Mouse (Mus musculus): Measurements from ENCODE around the gene Lmf1. TPM values are rescaled to one million over a fixed set of nuclear protein-coding genes. Genes with fewer than 3 reads are reported as not detected.

The Lmf1 gene
- polyA plus RNA-seq, 1 experiment from 2014 or later: 26.2 TPM

DNA sequence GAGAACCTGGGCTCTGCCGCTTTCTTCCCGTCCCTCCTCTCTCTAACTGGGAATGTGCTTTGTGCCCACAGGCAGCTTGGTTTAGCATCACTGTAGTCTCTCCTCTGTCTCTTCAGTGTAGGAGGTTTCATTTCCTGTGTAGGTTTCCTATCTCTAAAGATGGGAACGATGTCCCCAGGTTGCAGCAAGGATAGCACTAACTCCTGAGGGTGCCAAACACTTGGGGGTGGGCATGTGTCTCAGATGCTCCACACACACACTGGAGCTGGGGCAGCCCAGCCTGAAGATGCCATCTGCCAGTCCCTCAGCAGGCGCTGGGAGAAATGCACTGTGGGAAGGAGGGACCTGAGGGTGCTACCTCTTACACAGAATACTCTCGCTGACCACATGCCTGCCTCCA lies 56.9 kb downstream of the Lmf1 start:
- no peak overlapping the region for H3K4me3 ChIP-seq
- 67% methylated on average over 5 of the region's 5 CpGs for WGBS
- H3K4me1 ChIP-seq: peaks cover 25% of the 10 kb centered on the region
- H3K27ac ChIP-seq: peak overlapping the region; percentile 68
- no peak for ATAC-seq (ENCODE audit: low FRiP score)
- H3K4me2 ChIP-seq (replicated peaks): no peak overlapping the region
- no peak overlapping the region for H3K9ac ChIP-seq
- H3K27me3 ChIP-seq: no peaks in the 10 kb centered on the region
- no peaks in the 10 kb centered on the region for H3K9me3 ChIP-seq (replicated peaks)
- 0 out of 2 replicates have a peak, but pooled peaks cover 17% of the 10 kb centered on the region for H3K36me3 ChIP-seq

- H3K9me3 ChIP-seq (replicated peaks): no peaks in the 10 kb centered on the region
- no peak for ATAC-seq (ENCODE audit: low FRiP score)
- H3K4me3 ChIP-seq: no peak overlapping the region
- no peak overlapping the region for H3K9ac ChIP-seq
- peaks cover 33% of the 10 kb centered on the region for H3K4me1 ChIP-seq
- H3K36me3 ChIP-seq: 0 out of 2 replicates have a peak, but pooled peaks cover 8% of the 10 kb centered on the region
- H3K4me2 ChIP-seq (replicated peaks): no peak overlapping the region
- H3K27me3 ChIP-seq: no peaks in the 10 kb centered on the region
- 66% methylated on average over 7 of the region's 7 CpGs for WGBS
- no peak overlapping the region for H3K27ac ChIP-seq
Measured at GRCm38 (mm10) chr17:25637986-25638385, 59.1 kb downstream of the Lmf1 start.

DNA sequence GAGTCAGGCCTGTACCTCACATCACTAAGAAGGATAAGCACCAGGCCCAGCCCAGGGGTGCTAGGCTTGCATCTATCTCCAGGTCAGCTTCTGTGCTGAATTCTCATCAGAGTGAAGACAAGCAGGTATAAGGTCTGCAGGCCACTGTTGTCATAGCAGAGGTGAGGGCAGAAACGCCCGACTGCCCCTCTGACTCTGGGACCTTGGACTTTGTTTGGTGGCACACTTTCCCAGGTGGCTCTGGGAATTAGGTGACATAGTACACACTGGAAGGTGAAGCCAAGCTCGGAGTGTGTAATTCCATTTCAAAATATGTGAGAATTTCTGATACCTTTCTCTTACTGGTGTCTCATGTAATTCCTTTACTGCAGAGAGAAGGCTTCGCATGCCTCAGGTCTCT lies 59.6 kb downstream of the Lmf1 start:
- H3K27ac ChIP-seq: no peak overlapping the region

GRCm38 (mm10) chr17:25640956-25641355 lies 62.1 kb downstream of the Lmf1 start:
- H3K36me3 ChIP-seq: no peaks in the 10 kb centered on the region
- H3K9me3 ChIP-seq (replicated peaks): no peaks in the 10 kb centered on the region
- no peak for ATAC-seq (ENCODE audit: low FRiP score)
- no peak overlapping the region for H3K27ac ChIP-seq
- no peak overlapping the region for H3K4me2 ChIP-seq (replicated peaks)
- no peaks in the 10 kb centered on the region for H3K27me3 ChIP-seq
- H3K4me3 ChIP-seq: no peak overlapping the region
- 66% methylated on average over 4 of the region's 4 CpGs for WGBS
- no peak overlapping the region for H3K9ac ChIP-seq
- H3K4me1 ChIP-seq: peaks cover 39% of the 10 kb centered on the region

More for the DNA sequence above, 59.6 kb downstream of the Lmf1 start:
- peaks cover 38% of the 10 kb centered on the region for H3K4me1 ChIP-seq
- H3K9ac ChIP-seq: no peak overlapping the region
- no peaks in the 10 kb centered on the region for H3K27me3 ChIP-seq
- no peak for ATAC-seq (ENCODE audit: low FRiP score)
- no peak overlapping the region for H3K4me2 ChIP-seq (replicated peaks)
- no peaks in the 10 kb centered on the region for H3K9me3 ChIP-seq (replicated peaks)
- WGBS: 92% methylated on average over 4 of the region's 4 CpGs
- 0 out of 2 replicates have a peak, but pooled peaks cover 4% of the 10 kb centered on the region for H3K36me3 ChIP-seq
- H3K4me3 ChIP-seq: no peak overlapping the region

DNA sequence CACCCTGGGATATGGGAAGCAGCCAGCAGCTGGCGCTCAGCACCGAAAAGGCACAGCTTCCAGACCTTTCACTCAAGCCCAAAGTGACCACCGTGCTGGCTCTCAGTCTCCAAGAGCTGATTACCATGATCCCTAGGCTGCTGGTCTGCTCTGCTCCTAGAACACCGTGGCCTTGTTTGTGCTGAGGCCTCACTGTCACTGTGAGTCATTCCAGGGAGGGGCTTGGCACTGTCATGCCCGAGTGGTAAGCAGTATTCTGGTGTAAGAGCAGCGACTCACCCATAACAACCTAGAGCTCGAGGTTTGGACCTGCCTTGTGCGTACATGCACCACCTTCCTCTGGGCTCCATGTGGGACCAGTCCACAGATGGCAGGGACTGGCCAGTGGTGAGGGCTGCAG lies 63.1 kb downstream of the Lmf1 start:
- H3K27ac ChIP-seq: no peak overlapping the region
- peaks cover 38% of the 10 kb centered on the region for H3K4me1 ChIP-seq
- no peaks in the 10 kb centered on the region for H3K27me3 ChIP-seq
- H3K4me2 ChIP-seq (replicated peaks): no peak overlapping the region
- no peak overlapping the region for H3K4me3 ChIP-seq
- ATAC-seq (ENCODE audit: low FRiP score): no peak
- no peaks in the 10 kb centered on the region for H3K9me3 ChIP-seq (replicated peaks)
- no peaks in the 10 kb centered on the region for H3K36me3 ChIP-seq
- 82% methylated on average over 8 of the region's 8 CpGs for WGBS
- no peak overlapping the region for H3K9ac ChIP-seq

GRCm38 (mm10) chr17:25643517-25644294 lies 64.8 kb downstream of the Lmf1 start:
- Histone ChIP-seq H3K27me3 (no peaks in the 10 kb centered on the region), H3K27ac (peak overlapping the region; percentile 37; the same call in 1 of the 2 replicates), H3K4me1 (peaks cover 38% of the 10 kb centered on the region), H3K9ac (no peak overlapping the region), H3K36me3 (no peaks in the 10 kb centered on the region; the same call in 1 of the 2 replicates), H3K4me3 (no peak overlapping the region), H3K4me2 (replicated peaks) (no peak overlapping the region), H3K9me3 (replicated peaks) (no peaks in the 10 kb centered on the region)
- 48% methylated on average over 13 of the region's 13 CpGs for WGBS
- ATAC-seq (ENCODE audit: low FRiP score): peak; percentile 31; the same call in 1 of the 2 replicates

- H3K9me3 ChIP-seq (replicated peaks): no peaks in the 10 kb centered on the region
- no peak for ATAC-seq (ENCODE audit: low FRiP score)
- peaks cover 2% of the 10 kb centered on the region; the same call in 1 of the 2 replicates for H3K36me3 ChIP-seq
- peaks cover 38% of the 10 kb centered on the region for H3K4me1 ChIP-seq
- H3K4me2 ChIP-seq (replicated peaks): no peak overlapping the region
- H3K27ac ChIP-seq: no peak overlapping the region
- 83% methylated on average over 3 of the region's 3 CpGs for WGBS
- H3K4me3 ChIP-seq: no peak overlapping the region
- H3K27me3 ChIP-seq: no peaks in the 10 kb centered on the region
- no peak overlapping the region for H3K9ac ChIP-seq
Measured at GRCm38 (mm10) chr17:25644761-25645160, 65.9 kb downstream of the Lmf1 start.

GRCm38 (mm10) chr17:25645661-25646060 lies 66.8 kb downstream of the Lmf1 start:
- peaks cover 2% of the 10 kb centered on the region; the same call in 1 of the 2 replicates for H3K36me3 ChIP-seq
- H3K4me2 ChIP-seq (replicated peaks): no peak overlapping the region
- no peak overlapping the region for H3K9ac ChIP-seq
- peaks cover 38% of the 10 kb centered on the region for H3K4me1 ChIP-seq
- no peaks in the 10 kb centered on the region for H3K27me3 ChIP-seq
- H3K9me3 ChIP-seq (replicated peaks): no peaks in the 10 kb centered on the region
- 0 out of 2 replicates have a peak overlapping the region, but pooled peaks have one; percentile 23 for H3K27ac ChIP-seq
- no peak for ATAC-seq (ENCODE audit: low FRiP score)
- no peak overlapping the region for H3K4me3 ChIP-seq
- 77% methylated on average over 9 of the region's 9 CpGs for WGBS

DNA sequence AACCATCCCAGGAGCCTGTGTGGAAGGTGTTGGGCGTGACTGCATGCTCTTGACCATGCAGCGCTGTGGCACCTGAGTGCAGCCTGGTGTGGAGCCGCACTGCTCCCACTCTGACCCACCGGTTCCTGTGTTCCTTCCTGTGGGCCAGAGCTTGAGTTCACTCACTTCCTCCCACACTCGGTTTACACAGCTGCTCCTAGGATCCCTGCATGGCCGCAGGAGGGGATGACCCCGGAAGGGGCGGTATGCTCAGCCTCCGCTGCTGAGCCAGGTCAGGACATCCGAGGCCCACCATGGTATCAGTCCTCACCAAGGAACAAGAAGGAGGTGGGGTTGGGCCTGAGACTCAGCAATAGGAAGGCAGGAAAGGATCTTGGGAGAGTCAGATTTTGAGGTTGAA lies 69.0 kb downstream of the Lmf1 start:
- Histone ChIP-seq H3K27ac (no peak overlapping the region), H3K9ac (no peak overlapping the region), H3K4me2 (replicated peaks) (no peak overlapping the region), H3K4me3 (no peak overlapping the region), H3K36me3 (peaks cover 2% of the 10 kb centered on the region; the same call in 1 of the 2 replicates), H3K27me3 (no peaks in the 10 kb centered on the region), H3K4me1 (peaks cover 29% of the 10 kb centered on the region), H3K9me3 (replicated peaks) (no peaks in the 10 kb centered on the region)
- ATAC-seq (ENCODE audit: low FRiP score): no peak
- 75% methylated on average over 10 of the region's 10 CpGs for WGBS

DNA sequence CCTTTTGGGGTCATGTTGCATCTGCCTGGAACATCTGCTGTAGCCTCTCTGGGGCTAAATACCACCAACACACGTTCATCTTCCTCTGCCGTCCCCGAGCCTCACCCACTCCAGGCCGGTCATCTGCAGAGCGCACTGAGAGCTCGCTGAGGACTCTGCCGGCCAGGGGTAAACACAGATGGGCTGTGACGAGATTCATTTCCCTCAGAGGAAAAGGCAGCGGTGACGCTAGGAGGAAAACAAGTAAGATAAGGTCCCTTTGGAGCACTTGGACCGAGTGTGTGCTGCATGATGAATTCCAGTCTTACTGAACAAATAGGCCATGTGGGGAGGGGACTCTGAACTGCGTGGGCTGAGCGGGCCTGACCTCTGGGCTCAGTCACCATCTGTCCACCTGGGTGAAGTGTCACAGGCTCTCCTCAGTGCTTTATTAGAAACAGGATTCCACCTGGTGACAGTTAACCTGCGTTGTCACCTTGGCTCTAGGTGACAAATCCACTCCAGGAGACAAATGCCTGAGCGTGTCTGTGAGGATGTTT lies 69.9 kb downstream of the Lmf1 start:
- WGBS: 68% methylated on average over 15 of the region's 15 CpGs
- ATAC-seq (ENCODE audit: low FRiP score): no peak

GRCm38 (mm10) chr17:25650726-25651125 lies 71.8 kb downstream of the Lmf1 start:
- Histone ChIP-seq H3K4me1 (peaks cover 5% of the 10 kb centered on the region), H3K4me3 (no peak overlapping the region), H3K27me3 (no peaks in the 10 kb centered on the region), H3K27ac (no peak overlapping the region), H3K36me3 (peaks cover 4% of the 10 kb centered on the region; the same call in 1 of the 2 replicates), H3K9me3 (replicated peaks) (no peaks in the 10 kb centered on the region), H3K9ac (no peak overlapping the region), H3K4me2 (replicated peaks) (no peak overlapping the region)
- WGBS: 92% methylated on average over 7 of the region's 7 CpGs
- no peak for ATAC-seq (ENCODE audit: low FRiP score)

More for the DNA sequence above, 69.9 kb downstream of the Lmf1 start:
- Histone ChIP-seq H3K4me2 (replicated peaks) (no peak overlapping the region), H3K27ac (no peak overlapping the region), H3K9me3 (replicated peaks) (no peaks in the 10 kb centered on the region), H3K36me3 (peaks cover 2% of the 10 kb centered on the region; the same call in 1 of the 2 replicates), H3K4me3 (no peak overlapping the region), H3K27me3 (no peaks in the 10 kb centered on the region), H3K9ac (no peak overlapping the region), H3K4me1 (peaks cover 21% of the 10 kb centered on the region)

DNA sequence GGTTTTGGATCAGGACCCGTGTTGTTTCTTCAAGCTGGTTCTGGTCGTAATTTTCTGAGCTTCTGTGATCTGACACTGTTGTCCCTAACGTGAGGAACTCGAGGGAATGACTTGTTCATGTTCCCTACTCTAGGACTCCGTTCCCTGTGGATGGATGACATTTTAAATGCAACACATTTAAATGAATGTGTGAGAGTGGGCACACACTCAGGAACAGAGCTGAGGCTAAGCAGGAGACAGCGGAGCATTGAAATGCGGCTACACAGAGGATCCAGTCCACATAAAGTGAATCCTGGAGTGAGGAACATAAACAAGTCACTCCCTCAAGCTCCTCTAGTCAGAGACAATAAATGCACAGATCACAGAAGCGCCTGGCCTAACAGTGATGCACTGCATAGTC lies 73.4 kb downstream of the Lmf1 start:
- H3K9ac ChIP-seq: no peak overlapping the region
- H3K27me3 ChIP-seq: no peaks in the 10 kb centered on the region
- no peak overlapping the region for H3K4me3 ChIP-seq
- no peak overlapping the region for H3K4me2 ChIP-seq (replicated peaks)
- no peak for ATAC-seq (ENCODE audit: low FRiP score)
- 89% methylated on average over 8 of the region's 8 CpGs for WGBS
- H3K36me3 ChIP-seq: peaks cover 8% of the 10 kb centered on the region; the same call in 1 of the 2 replicates
- peaks cover 18% of the 10 kb centered on the region for H3K4me1 ChIP-seq
- no peaks in the 10 kb centered on the region for H3K9me3 ChIP-seq (replicated peaks)
- no peak overlapping the region for H3K27ac ChIP-seq
